Mouse (Mus musculus) layer of hippocampus, postnatal 36 days (tissue): ENCODE results near the gene Gpr137c. TPM values are rescaled to one million over a fixed set of nuclear protein-coding genes. Genes with fewer than 3 reads are reported as not detected.

Source experiments
- DNase-seq, 2 experiments: peaks; one replicate each; pipeline ENCODE4 v3.0.0; 2022
- total RNA-seq, 2 experiments: library from RNA; stranded (reverse); gene quantifications; 2 replicates each; pipeline ENCODE4 v1.2.3; 2021

Gene Gpr137c
- total RNA-seq, 2 experiments from 2014 or later = 21.0 to 21.7 TPM

DNA sequence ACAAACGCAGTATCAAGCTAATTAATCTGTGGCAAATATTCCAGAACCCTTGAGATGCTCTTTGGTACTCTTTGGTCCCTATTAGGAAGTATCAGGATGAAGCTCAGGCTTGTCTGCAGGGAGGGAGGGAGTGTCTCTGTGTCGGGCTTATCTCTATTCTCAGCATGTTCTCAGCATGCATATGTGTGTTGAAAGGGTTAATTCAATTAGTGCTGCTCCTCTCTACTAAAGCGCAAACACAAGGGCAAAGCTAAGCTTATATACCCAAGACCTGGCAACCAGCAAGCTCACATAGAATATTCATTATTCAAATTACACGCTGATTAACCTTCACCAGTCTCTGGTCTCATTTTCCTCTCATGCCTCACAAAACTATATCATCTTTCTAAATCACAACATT, 84.4 kb downstream of the Gpr137c start:
- no peak for DNase-seq

DNA sequence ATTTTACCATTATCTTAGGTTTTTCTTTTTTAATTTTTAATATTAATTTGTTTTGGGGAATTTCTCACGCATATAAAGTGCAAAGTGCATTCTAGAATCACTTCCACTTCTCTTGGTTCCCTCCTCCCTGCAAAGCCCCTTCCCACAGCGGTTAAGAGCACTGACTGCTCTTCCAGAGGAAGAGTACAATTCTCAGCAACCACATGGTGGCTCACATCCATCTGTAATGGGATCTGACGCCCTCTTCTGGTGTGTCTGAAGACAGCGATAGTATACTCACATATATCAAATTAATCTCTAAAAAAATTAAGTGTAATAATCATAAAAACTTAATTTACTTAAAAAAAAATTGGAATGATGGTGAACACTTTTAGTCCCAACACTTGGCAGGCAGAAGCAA, 84.9 kb downstream of the Gpr137c start:
- no peak for DNase-seq

DNA sequence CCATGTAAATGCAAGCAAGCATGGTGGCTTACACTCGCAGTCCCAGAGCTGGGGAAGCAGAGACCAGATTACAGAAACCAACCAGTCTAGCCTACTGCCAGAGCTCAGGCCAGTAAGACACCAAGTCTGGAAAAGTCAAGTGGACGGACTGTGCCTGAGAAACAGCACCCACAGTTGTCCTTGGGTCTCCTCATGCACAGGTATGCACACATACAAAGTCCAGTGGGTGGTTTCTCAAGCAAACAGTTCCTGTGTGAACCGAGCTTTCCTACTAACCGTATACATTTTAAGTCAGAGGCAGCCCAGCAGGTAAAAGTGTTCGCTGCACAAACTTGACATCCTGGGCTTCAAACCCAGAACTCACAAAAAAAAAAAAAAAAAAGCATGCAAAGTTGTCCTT, 86.3 kb downstream of the Gpr137c start:
- DNase-seq = no peak

DNA sequence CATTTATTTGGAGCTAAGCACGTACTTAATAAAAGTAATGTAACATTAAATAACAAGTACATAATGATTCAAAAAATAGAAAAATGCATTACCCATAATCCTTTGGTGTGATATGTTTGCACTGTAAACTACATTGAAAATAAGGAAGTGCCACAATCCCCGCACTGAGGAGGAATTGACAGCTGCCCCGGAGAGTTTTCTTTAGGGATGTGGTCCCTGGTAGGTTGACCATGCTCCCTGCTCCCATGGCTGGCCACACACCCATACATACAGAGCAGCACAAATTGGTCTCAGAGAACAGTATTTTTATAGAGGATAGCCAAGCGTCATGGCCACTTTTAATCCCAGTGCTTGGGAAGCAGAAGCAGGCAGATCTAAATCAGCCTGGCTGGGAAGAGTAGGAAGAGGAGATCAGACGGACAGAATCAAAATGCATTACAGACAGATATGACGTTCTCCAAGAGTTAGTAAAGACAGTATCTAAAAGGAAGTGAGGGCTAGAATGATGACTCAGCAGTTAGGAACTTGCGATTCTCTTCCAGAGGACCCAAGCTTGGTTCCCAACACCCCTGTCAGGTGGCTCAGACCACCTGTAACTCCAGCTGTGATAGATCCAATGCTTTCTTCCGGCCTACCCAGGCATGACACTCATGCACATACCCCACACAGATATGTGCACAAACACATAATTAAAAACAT, 88.3 kb downstream of the Gpr137c start:
- no peak for DNase-seq

DNA sequence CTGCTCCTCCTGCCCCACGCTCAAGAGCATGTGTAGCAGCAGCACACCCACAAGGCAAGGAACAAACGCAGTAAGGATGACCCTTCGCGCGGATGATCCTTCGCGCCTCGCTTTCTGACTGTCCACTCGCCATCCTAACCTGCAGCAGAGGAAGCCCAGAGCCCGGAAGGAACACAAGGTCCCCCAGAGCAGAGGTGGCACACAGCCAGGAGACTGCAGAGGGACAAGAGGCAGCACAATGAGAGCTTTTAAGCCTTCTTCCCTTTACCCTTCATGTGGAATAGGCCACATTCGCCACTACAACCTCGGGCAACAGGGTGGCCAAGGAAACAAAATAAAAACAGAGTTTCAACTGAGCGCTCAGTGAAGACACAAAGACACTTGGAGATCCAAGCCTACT, 90.1 kb downstream of the Gpr137c start:
- no peak for DNase-seq

DNA sequence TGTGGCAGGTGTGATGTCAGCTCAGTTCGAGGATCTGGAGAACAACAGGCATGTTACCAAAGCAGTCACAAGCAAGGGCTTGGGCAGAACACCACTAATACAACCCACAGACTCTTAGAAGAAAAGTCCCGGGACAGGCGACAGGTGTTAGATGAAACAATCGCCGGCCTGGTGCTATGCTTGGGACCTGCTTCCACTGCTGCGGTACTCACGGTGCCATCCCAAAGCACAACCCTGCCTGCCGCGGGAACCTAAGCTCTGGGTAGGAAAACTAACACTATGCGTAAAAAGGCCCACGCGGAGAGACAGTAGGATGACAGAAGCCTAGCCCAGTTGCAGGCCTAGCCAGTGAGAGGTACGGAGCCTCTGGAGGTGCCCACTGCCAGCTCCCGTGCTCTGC, 90.6 kb downstream of the Gpr137c start:
- no peak for DNase-seq

DNA sequence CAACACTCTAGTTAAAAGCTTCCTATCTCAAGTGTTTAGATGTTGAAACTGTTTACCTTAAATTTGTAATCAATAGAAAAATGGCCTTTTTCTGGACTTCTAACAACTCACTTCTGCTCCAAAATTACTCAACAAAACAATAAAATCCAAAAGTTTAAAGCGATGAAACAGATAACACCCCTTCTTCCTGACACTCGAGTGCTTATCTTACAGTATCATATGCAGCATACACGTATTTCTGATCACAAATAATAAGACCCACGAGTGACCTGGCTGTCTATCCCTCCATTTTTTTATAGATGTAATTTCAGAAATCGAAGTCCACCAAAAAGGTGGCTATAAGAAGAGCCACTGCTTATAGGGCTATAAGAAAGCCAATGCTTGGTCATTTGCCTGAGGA, 97.4 kb downstream of the Gpr137c start:
- DNase-seq = no peak

DNA sequence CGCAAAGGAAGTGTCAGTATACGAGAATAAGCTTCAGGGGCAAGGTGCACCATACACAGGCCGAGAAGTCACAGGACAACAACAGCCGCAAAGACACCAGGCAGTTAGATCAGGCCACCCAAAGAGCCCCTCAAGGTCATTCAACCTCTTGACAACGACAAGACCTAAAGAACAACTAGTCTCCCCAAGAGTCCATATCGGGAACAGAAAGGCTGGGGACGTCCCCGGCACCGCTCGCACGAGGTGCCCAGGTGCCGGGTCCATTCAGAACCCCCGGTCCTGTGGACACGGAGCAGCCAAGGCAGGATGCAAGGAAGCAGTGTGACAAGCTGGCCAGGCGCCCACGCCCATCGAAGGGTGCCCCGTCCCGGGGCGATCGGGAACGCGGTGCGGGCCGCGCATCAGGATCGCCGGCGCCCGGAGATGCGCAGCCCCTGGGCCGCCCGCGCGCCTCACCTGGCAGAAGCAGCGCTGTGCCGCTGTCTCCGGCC, 98.4 kb downstream of the Gpr137c start:
- DNase-seq = no peak

DNA sequence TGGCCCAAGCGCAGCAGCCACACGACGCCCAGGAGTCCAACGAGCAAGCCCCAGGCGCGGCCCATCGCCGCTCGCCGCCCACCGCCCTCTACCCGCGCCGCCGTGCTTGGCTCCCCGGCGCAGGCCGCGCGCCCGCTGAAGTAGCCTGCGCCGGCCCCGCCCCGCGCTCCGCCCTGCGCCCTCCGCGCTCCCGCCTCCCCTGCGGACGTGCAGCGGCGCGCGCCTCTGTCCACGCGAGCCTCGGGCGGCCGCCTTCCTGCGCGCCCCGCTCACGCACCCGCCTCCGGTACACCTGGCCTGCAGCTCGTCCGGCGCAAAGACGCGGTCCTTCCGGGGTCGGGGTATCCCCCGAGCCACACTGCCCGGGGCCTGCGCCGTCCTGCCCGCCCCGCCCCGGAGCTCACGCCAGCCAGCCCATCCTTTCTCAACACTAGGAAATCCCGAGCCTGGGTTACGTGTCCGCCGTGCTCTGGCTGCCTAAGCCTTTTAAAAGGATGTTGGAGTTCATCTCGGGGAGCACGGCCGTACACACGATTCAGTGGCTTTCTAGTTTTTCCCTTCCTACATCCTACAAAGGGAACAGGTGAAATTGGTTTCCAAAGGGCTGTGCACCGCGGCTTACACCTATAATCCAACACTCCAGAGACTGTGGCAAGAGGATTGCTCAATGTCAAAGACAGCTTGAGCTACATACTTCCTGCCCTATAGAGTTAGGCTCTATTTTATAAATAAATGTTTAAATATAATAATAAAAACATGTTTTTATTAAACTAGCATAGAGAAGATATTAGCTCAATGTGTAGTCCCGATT, 99.1 kb downstream of the Gpr137c start, which contains the start of gene Ero1l:
Ero1l (minus strand) TSS at position 346 of the 811 bp plus-strand sequence.
- DNase-seq = peak; percentile 86

DNA sequence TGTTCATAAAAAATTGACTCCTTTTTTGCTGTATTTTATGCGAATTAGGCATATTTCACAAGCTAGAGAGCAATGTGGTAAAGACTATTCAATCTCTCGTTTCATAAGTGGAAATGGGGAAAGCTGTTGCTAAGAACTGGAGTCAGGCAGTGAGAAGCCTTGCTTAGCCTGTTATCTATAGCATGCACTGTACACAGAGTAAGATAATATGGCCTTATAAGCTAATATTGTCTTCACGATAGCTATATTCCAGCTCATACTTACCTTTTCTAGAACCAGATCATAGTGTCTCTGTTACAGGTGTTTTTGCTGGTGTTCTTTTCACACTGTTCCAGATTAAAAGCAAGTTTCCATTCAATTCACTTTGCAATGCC, 99.7 kb downstream of the Gpr137c start:
- DNase-seq = no peak

DNA sequence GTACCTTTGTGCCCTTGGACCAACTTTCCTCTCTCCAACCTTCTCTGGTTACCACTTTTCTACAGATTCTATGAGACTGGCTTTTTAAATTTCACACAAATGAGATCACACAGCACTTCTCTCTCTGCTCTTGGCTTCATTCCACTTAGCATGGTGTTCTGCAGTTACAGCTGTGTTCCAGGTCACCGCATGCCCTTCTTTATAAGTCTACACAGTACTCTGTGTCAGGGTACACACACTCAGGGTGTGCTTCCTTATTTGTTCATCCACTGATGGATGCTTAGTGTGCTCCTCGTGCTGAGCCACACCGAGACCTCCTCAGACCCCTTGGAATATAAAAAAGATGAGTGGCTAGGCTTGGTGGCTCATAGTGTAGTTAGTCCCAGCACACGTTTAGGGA, 100.6 kb downstream of the Gpr137c start:
- no peak for DNase-seq

DNA sequence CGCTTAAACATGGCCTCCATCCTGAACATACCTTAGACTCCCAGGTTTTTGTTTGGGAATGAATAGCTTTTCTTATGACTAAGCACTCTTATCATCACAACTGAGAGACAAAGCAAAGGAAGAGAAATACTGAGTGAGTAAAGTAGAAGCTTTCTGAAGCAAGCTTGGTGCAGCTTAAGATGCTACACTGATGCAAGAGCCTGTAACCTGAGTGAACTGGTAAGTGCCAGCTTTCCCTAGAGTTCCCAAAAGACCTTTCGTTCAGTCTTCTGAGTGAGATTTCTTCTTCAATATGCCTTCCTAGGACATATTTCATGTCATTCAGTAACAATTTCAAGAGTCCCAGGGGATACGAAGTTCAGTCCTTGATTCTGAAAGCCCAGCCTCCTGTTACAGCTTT, 101.5 kb downstream of the Gpr137c start:
- no peak for DNase-seq

DNA sequence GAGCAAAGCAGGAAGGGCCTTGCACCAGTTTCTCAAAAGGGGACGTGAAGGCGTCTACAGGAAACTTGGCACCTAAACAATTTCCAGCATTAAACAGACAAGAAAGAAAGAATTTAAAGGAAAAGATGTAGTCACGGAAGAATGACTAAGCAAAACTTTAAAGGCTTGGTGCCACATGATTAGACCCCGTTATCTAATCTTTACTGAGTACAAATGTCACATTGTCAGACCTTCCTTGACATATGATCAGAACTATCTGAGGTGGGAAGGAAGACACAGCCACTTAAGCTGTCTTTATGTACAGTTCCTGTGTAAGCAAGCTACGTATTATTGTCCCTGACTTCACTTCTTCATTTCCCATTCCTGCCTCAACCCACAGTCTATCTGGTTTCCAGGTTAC, 102.1 kb downstream of the Gpr137c start:
- no peak for DNase-seq

DNA sequence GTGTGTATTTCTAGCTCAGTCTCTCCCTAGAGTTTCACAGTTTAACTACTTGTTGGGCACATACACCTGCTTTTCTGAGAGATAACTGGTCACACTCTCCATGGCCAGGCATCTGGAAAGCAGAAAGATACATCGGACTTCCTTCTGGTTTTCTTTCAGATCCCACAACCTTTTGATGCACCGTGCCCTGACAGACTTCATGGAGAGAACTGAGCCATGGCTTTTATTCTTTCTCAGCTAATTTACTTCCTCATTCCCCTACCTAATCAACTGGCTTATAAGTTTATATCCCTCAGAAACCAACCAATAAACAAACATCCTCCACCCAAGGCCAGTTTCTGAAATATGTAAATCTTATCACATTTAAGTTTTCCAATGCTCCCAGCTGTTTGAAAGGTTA, 102.9 kb downstream of the Gpr137c start:
- no peak for DNase-seq

DNA sequence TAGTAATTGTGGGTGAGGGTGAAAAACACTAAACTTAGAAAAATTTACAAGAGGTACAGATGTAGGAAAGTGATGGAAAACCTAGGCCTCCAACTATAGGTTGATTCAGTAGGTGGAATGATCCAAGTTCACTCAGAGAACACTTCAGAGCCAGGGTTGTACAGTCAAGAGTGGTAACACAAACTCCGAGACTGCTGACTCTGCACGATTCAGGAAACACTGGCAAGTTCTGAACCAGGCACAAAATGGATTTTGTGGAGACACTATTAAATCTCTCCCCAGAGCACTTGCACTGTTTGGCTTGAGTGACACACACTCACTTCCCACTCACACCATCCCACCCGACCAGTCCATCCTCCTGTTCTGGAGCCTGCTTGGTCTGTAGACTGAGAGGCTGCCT, 103.8 kb downstream of the Gpr137c start:
- no peak for DNase-seq

DNA sequence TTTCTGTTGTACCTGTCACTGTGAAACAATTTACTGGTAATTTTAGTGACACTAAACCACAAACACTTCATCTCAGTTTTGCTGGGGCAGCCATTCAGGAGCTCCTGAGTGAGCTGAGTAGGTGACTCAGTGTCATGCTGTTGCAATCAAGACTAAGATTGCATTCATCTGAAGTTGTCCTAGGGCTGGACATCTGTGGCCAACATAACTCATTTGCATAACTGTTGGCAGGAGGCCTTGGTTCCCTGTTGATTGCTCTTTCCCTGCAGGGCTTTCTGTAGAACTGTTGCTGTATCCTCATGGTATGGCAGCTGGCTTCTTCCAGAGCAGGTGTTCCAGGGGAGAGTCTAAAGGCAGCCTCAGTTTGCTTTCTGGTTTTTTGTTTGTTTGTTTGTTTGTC, 106.0 kb downstream of the Gpr137c start:
- DNase-seq = no peak

DNA sequence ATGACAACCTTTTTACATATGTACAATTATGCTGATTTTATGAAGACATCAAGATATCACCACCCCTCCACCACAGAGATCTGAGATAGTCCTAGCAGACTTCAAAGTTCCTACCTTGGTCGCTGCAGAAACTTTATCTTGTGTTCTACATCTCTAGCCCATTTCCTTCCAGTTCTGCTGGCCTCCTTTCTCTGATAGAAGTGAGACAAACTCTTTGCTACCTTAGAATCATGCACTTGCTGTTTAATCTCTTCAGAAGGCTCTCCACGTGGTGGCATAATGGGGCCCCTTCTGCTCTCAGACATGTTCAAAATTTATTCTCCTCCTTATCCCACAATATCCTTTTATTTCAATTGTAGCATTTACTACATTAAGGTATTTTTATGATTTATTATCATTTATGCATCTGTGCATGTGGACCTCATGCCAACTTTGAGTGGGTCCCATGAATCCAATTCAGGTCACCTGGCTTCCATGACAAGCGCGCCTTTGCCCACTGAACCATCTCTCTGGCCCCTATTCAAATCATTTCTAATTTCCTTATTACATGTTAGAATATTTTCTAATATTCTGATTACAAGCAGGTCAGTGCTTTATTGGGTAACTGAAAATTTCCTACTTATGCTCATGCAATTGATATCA, 108.7 kb downstream of the Gpr137c start:
- DNase-seq = no peak

DNA sequence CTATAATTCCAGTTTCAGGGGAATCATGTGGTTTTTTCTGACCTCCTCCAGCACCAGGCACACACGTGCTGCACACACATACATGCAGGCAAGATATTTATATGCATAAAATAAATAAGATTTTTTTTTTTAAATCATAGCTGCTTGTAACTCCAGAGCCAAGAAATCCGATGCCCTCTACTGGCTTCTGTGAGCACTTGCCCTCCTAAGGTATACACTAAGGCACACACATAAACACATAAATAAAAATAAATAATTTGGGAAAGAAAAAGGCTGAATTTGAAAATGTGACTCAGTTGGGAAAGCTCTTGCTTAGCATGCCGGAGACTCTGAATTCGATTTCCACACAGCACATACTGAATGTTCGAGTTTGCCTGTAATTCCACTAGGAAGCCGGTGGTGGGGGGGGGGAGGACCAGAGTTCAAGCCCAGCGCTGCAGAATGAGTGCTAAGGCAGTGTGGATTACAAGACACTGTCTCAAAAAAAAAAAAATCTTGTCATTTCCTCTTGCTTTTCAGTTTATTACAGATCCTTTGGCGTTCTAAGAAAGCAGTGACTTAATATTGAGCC, 109.6 kb downstream of the Gpr137c start:
- DNase-seq = no peak

DNA sequence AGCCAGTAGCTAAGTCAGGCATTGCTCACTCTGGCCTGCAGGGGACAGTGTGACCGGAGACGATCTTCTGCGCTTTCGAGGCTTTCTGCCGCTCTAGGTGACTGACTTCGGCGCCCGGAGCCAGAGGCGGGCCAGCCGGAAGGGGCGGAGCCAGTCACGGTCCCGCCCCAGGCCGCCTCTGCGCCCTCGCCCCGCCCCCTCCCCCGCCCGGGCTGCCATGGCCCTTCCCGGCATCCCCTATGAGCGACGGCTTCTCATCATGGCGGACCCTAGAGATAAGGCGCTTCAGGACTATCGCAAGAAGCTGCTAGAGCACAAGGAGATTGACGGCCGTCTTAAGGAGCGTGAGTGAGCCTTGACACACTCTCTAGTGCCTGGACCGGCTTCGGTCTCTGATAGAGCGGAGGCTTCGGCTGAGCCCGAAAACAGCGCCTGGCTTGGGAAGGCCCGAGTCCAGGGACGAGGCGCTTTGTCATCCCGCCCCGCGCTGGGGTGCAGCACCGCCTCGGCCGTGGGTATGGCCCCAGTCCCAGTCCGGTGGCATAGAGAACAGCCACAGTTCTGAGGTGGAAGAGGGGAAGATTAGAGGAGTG, 110.2 kb downstream of the Gpr137c start, which contains the start of gene Psmc6:
Psmc6 (plus strand) TSS at position 200 of the 593 bp plus-strand sequence.
- peak; percentile 86 for DNase-seq
